Mouse (Mus musculus): ENCODE data around the gene Psen2.

Gene Psen2

DNA sequence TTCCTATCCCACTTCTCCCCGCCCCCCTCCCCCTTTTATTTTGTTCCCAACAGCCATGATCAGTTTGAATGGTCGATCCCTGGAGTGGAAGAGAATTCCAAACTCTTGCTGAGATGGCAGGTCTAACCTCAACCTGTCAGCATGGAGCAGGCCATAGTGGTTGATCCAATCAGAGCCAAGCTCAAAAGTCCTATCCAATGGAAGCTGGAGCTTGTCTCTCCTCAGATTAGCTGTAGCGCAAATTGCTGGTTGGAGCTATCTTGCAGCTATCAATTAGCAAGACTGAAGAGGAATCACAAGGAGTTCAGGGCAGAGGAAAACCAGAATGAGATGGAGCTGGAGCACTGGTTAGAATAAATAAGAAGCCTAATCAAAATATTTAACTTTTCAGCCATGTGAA lies 54.9 kb downstream of the Psen2 start:
- in situ Hi-C loops (cut with MboI, MseI), result loop anchor here in 1 of 2 experiments (10.0 kb wide), 1 partner anchor 354 kb away; no protein-coding TSS in a partner anchor

DNA sequence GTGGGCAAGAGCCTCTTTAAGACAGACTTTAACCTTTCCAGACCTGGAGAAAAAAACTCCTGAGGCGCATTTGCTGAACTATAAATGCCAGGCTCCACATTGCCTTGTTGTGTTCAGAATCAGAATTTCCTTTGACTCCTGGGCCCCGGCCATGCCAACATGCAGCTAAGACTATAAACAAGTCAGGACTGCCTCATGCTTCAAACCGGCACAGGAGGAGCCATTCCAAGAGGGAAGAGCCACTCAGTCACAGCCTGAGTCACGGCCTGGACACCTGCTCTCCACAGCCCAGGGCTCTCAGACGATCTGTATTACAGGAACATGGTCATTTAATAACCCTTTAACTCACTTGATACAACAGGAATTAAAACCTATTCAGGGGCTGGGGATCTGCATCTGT lies 62.5 kb downstream of the Psen2 start:
- in situ Hi-C loops (cut with MboI, MseI), result loop anchor here in 1 of 2 experiments (10.0 kb wide), 1 partner anchor 346 kb away; no protein-coding TSS in a partner anchor

DNA sequence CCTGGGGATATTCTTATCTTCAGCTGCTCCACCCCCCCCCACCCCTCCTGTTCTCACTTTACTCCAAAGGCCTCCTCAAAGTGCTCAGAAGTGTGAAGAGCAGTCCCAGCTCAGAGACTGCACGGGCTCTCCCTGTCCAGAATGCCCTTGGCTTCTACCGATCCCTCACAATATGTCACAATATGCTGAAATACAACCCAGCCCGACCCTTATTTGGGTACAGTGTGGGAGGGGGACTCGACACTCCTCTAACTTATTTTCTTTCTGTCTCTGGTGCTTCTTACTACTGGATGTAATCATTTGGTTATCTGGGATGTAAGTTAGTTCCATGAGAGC lies 63.6 kb downstream of the Psen2 start:
- in situ Hi-C loops (cut with MboI, MseI), result loop anchor here in 1 of 2 experiments (10.0 kb wide), 1 partner anchor 345 kb away; no protein-coding TSS in a partner anchor

- in situ Hi-C loops (cut with MboI, MseI), result no loop called here
Measured at GRCm38 (mm10) chr1:180198959-180199714, 64.1 kb downstream of the Psen2 start, which contains the start of gene Coq8a. TSS of gene Coq8a (minus strand) at chr1:180199602.

DNA sequence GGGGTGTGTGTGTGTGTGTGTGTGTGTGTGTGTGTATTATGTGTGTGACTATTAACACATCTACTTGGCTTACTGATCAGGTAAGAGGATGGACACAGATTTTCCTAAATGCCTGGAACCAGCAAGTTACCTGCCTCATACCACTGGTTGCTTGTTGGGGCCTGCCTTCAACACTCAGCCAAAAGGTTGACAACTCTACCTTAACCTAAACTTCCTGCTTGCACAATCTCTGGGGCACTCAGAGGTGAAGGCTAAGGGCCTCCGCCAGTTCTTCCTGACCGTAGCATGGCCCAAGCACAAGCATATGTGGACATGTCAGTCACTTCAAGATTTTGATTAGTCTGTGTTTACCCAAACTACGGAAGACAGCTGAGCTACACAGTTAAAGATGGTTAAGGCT lies 65.3 kb downstream of the Psen2 start:
- in situ Hi-C loops (cut with MboI, MseI), result no loop called here

DNA sequence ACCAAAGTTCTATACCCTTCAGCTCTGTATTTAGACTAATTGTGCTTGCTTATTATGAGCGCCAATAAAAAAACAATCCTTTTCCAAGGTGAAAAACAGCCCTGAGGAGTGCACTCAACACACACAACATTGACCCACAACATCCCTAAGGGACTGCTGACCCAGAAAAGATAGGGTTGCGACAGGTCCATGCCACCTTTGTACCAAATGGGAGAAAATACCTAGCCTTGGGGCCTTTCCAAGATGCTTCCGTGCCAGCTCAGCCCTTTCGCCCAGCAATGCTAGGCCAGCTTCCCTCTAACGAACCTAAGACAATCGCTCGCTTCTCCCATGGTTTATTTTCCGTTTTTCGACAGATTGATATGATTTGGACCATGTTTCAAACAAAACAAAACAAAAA lies 66.7 kb downstream of the Psen2 start:
- in situ Hi-C loops (cut with MboI, MseI), result no loop called here

DNA sequence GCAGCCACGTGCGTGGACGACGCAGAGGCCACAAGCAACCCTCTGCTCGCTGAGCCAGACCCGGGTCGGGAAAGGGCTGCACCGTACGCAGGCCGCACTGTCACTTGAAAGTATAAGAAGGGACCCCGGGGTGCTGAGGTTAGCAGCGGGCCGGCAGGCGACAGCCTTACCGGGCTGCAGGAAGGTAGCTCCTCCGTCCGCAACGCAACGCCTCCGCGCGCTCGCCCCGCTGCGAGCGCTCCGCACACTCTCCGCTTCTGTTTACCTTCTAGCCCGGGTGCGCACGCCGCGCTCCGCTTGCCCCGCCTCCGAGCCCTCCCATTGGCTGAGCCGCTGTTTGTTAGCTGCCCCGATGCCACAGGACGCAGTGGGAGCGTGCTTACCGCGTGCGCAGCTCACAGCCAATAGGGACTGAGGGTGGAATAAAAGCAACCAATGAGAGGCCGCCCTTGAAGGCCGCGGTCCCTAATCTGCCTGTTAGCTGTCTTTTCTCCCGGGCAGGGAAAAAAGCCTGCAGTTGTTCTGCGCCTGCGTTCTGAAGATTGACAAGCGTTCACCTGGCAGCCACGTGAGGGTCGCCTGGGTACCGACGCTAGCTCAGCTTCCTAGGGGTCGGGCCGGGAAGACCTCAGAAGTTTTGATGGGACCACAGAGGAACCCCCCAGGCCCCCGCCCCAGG lies 67.4 kb downstream of the Psen2 start:
- in situ Hi-C loops (cut with MboI, MseI), result no loop called here

DNA sequence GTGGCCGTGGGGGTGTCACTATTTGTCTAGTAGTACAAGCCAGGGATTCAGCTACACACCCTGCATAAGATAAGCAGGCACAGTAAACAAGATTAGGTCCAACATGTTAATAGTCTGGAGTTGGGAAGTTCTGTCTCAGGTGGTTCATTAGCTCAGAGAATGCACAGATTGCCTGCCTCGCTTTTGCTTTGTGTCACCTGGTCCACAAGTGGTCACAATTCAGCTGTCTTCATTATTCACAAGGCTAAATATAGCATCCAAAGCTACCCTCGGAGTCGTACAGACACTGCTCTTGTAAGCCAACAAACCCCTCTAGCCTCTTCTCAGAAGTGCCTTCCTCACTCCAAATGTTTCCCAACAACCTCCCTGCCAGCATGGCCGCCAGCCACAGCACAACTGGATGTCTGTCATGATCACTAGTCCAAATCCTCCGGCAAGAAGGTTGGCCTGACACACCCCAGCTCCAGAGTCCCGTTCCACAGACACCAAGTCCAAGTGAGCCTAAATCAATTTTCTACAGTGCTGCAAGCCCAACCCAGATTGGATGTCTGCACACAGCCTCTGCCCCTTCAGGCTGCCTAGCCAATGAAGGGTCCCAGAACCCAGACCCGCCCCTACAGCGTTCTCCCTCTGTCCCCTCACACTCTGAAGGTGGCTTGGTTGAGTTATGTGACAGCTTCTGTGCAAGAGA lies 68.3 kb downstream of the Psen2 start:
- in situ Hi-C loops (cut with MboI, MseI), result no loop called here

DNA sequence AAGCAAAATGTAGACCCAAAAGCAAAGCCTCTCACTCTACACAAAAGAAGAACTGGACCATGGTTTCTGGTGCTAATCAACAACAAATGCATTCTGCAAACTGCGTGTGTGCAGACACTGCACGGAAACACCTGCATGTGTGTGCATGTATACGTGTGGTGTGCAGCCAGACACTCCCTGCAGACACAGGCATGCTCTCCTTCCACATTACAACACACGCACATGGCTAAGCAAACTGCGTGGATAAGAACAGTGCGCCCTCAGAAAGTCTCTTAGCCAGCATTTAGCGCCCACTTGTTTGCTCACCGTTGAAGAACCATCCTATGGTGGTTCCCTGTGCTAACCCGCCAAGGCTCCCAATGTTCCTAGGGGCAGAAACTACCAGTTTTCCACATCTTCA lies 69.2 kb downstream of the Psen2 start:
- in situ Hi-C loops (cut with MboI, MseI), result no loop called here

- in situ Hi-C loops (cut with MboI, MseI), result no loop called here
Measured at GRCm38 (mm10) chr1:180193391-180193935, 69.8 kb downstream of the Psen2 start.

GRCm38 (mm10) chr1:180192866-180193265 lies 70.4 kb downstream of the Psen2 start:
- in situ Hi-C loops (cut with MboI, MseI), result no loop called here

DNA sequence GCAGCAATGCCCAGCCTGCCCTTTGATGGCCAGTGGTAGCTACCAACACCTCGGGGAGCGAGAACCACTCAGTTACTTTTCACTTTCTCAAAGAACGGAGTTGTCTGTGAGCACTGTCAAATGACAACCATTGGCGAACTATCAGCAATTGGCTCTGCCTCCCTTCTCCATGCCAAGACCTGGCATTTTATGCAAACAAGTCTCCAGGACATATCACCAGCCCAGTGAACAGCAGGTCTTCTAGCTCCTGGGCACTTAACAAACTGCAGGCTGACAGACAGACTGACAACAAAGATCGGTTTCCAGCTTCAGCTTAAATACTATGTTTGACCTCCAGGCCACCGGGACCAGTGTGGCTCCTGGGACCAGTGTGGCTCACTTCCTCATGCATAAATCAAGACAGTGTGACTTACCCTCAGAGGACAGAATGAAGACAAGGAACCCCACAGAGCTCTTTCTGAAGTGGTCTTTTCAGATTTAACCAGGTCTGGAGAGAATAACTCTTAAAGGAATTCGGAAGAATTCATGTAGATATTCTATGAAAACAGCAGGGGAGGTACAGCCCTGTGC lies 71.5 kb downstream of the Psen2 start:
- in situ Hi-C loops (cut with MboI, MseI), result no loop called here

GRCm38 (mm10) chr1:180191112-180191511 lies 72.1 kb downstream of the Psen2 start:
- in situ Hi-C loops (cut with MboI, MseI), result no loop called here

DNA sequence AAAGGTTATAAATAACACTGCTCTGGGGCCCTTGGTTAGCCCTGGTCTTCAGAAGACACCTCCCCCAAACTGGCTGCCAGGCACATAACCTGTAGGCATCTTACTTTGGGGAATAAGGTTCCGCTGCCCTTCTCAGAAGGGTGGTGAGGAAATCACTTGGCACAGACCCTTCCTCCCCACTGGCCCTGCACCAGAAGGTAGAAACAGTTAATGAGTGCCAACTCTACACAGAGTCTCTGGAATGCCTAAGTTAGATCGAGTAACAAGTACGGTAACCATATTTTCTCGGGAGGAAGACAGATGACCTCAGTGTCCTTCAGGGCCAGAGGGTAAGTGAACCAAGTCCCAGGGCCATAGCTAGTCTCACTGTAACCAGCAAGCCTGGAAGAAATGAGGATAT lies 74.3 kb downstream of the Psen2 start:
- in situ Hi-C loops (cut with MboI, MseI), result no loop called here

GRCm38 (mm10) chr1:180186371-180186770 lies 76.9 kb downstream of the Psen2 start:
- in situ Hi-C loops (cut with MboI, MseI), result no loop called here

- in situ Hi-C loops (cut with MboI, MseI), result no loop called here
Measured at GRCm38 (mm10) chr1:180185877-180186276, 77.4 kb downstream of the Psen2 start.

DNA sequence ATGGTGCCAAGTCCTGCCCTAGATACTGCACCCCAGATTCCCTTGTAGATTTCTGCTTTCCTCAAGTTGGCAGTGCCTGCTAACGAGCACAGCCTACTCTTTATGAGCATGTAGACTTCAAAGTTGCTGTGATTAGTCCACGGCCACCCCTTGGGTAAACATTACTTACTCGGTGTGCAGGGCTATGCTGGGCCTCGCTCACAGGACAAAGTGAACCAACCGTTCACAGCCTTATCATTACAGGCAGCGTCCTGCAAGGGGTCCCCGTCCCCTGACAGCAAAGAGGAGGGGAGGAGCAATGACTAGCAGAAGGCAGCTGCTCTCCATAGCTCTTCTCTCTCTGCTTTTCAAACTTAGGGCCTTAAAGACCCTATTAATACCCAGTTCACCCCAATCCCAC lies 78.5 kb downstream of the Psen2 start:
- in situ Hi-C loops (cut with MboI, MseI), result loop anchor here in 1 of 2 experiments (5.0 kb wide), 1 partner anchor 38 kb away; no protein-coding TSS in a partner anchor

GRCm38 (mm10) chr1:180183525-180184159 lies 79.6 kb downstream of the Psen2 start:
- in situ Hi-C loops (cut with MboI, MseI), result loop anchor here in 1 of 2 experiments (5.0 kb wide), 1 partner anchor 39 kb away; no protein-coding TSS in a partner anchor

GRCm38 (mm10) chr1:180182731-180183130 lies 80.5 kb downstream of the Psen2 start:
- in situ Hi-C loops (cut with MboI, MseI), result loop anchor here in 1 of 2 experiments (5.0 kb wide), 1 partner anchor 40 kb away; no protein-coding TSS in a partner anchor

DNA sequence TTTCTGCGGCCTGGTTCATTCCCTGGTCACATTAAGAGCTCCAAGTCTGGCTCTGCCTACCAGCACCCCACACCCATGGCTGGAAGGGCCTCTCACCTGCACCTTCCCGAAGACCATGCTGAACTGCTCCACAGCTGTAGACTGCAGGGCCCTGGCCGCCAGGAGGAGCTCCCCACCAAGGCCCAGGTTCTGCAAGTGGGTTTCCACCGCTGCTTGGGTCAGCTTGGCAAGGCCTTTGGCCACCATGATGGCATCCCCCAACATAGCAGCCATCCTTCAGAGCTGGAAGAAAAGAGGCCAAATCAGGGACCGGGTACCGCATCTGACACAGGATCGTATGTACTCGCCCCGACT lies 81.3 kb downstream of the Psen2 start:
- in situ Hi-C loops (cut with MboI, MseI), result loop anchor here in 1 of 2 experiments (5.0 kb wide), 1 partner anchor 40 kb away; no protein-coding TSS in a partner anchor

All from T-helper 17 cell (primary cell).